Mouse (Mus musculus): ENCODE measurements around the gene Ppp2r3a.

Gene Ppp2r3a

GRCm38 (mm10) chr9:101075091-101075581 lies 176.5 kb downstream of the Ppp2r3a start:
- no peak for DNase-seq (ENCODE audit: low read depth, low spot score)

- DNase-seq (ENCODE audit: low read depth, low spot score) = peak; percentile 92
Observed at GRCm38 (mm10) chr9:101074332-101075021, 177.1 kb downstream of the Ppp2r3a start.

- no peak for DNase-seq (ENCODE audit: low read depth, low spot score)
Observed at GRCm38 (mm10) chr9:101073987-101074331, 177.6 kb downstream of the Ppp2r3a start, which contains the start of gene Msl2. Gene Msl2, plus strand, starts transcription at chr9:101074101.

- peak; percentile 99 for DNase-seq (ENCODE audit: low read depth, low spot score)
Observed at GRCm38 (mm10) chr9:101073041-101073986, 178.3 kb downstream of the Ppp2r3a start.

- DNase-seq (ENCODE audit: low read depth, low spot score) = no peak
Observed at GRCm38 (mm10) chr9:101072506-101072905, 179.1 kb downstream of the Ppp2r3a start.

GRCm38 (mm10) chr9:101069781-101070180 lies 181.8 kb downstream of the Ppp2r3a start:
- peak; percentile 17 for DNase-seq (ENCODE audit: low read depth, low spot score)

- no peak for DNase-seq (ENCODE audit: low read depth, low spot score)
Observed at GRCm38 (mm10) chr9:101065076-101065602, 186.5 kb downstream of the Ppp2r3a start.

- no peak for DNase-seq (ENCODE audit: low read depth, low spot score)
Observed at GRCm38 (mm10) chr9:101062253-101062780, 189.3 kb downstream of the Ppp2r3a start.

- DNase-seq (ENCODE audit: low read depth, low spot score) = peak; percentile 92
Observed at GRCm38 (mm10) chr9:101061035-101061434, 190.6 kb downstream of the Ppp2r3a start.

GRCm38 (mm10) chr9:101057156-101057555 lies 194.4 kb downstream of the Ppp2r3a start:
- DNase-seq (ENCODE audit: low read depth, low spot score) = peak; percentile 41

Data from CD4-positive helper T cell, adult 2 months (primary cell).